Mouse (Mus musculus): ENCODE measurements around the gene Prps2. TPM values are rescaled to one million over a fixed set of nuclear protein-coding genes. Genes with fewer than 3 reads are reported as not detected.
"Not testable (repeated sequence)": the region's sequence is repeated elsewhere in the genome, so short reads cannot be mapped to it uniquely, and the experiment has no call there.

The Prps2 gene
- 10 to 100 TPM; 24.1 to 27.4 TPM for total RNA-seq (2021)
- long read RNA-seq, experiment 1, transcript Prps2-201 (7 exons, 3,699 nt) = major isoform, 22 of 23 reads
- long read RNA-seq, experiment 1, partial matches to known transcripts = 0 of 23 reads
- long read RNA-seq, experiment 1, other reads (novel, unspliced or antisense) = 1 of 23 reads
- long read RNA-seq, experiment 2, transcript Prps2-201 (7 exons, 3,699 nt) = major isoform, 15 of 22 reads
- long read RNA-seq, experiment 2, partial matches to known transcripts = 2 of 22 reads
- long read RNA-seq, experiment 2, other reads (novel, unspliced or antisense) = 5 of 22 reads

- DNase-seq (ENCODE audit: low spot score in 2 of 2) = peak; percentile 28 to 45
These were observed at the start of gene Prps2 for GRCm38 (mm10) chrX:167382047-167382853. Gene Prps2 (minus strand): TSS chrX:167382749.

GRCm38 (mm10) chrX:167417654-167418053 lies 35.1 kb upstream of the Prps2 start:
- DNase-seq (ENCODE audit: low spot score in 2 of 2) = no peak

DNA sequence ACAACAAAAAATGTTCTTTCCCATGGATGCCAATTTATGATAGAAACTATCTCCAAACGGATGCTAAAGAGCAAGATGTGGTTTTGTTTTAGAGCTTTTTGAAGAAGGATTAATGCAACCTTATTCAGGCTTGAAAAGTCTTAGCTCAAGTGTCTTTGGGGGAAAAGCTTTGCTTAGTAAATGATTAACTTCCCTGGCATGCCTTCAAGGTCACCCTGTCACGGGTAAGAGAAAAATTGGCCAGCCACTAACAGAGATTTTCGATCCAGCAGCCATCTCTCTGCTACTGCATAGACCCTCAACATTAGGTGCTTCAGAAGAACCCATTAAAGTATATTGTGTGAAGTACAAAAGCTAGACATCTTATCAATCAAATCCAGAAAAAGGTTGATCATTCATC lies 12.4 kb upstream of the Prps2 start:
- DNase-seq (ENCODE audit: low spot score in 2 of 2) = no peak

DNA sequence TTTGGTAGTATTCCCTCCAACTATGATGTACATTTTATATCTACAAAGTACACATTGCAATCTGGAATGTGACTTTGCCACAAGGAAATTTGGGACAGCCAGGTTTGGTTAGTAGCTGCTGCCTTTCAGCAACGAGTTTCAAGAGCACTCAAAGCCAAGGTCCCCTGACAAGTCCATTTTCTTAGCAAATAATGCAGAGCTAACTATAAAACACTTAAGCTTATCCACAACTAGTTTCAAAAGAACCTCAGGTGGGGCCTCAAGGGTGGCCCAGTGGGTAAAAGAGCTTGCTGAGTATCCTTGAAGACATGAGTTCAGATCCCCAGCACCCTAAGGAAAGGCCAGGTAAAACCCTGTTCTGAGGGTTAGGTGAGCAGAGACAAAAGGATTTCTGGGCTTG lies 4.1 kb upstream of the Prps2 start:
- no peak for DNase-seq (ENCODE audit: low spot score in 2 of 2)

DNA sequence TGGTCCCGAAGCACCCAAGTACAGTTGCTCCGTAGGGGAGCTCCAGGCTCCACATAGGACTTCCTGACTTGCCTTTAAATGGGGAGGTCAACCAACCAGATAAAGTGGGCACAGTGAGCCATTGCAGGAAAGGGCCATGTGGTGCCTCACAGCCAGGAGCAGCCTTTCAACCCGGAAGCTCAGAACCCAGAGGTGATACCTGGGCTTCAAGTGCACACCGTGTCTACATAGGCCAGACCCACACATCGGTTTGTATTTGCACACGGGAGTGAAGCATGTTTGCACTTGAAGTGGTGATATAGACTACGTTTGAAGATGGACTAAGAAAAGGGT lies 271 bp upstream of the Prps2 start:
- no peak for DNase-seq (ENCODE audit: low spot score in 2 of 2)

DNA sequence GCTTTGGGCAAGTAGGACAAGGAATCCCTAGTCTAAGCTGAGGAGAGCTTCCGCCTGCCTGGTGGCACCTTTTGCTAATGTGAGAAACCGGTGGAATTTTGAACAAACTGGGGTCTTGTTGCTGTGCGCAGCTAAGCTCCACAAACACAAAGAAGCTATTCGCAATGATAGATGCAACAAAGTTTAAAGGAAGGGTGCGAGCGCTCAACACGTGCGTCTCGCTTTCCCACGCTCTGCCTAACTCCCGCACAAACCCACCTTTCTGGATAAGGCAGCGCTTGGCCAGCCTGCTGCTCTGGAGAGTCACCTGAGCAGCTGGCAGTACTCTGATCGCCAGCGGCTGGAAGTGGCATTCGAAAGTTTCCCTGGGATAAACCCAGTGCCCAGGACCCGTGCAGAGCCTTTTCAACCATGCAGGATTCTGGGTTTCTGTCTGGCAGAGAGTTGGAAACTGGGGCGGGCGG lies 934 bp downstream of the Prps2 start:
- DNase-seq (ENCODE audit: low spot score in 2 of 2) = no peak

DNA sequence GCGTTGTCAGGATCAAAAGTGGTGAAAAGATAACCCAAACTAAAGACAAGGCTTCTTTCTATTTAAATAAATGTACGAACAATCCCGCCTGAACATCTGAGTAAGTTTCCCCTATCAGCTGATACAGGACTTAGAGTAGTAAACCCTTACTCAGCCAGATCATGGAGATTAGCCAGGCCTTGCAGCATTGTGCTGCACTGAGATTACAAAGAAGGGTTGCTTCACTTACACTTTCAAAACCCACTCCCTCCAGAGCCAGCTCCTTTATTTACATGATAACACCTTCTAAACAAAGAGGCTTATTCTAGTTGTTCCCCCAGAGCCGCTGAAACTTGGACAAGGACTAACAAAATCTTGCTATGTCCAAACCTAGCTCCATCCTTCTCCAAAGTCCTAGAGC lies 2.5 kb downstream of the Prps2 start:
- DNase-seq (ENCODE audit: low spot score in 2 of 2) = no peak

DNA sequence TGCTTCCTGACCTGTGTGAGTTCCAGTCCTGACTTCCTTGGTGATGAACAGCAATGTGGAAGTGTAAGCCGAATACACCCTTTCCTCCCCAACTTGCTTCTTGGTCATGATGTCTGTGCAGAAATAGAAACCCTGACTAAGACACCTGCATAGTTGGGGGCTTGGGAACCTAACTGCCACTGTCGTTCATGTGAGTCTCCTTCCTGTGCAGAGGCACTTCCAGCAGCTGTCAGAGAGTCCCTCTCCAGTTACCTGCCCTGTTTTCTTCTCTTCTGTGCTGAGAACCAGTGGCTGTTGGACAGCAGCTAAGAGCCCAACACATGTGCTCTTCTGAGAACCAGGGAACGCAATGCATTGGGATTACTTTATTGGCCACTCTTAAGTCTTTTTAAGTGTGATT lies 21.3 kb downstream of the Prps2 start:
- DNase-seq (ENCODE audit: low spot score in 2 of 2) = not testable (repeated sequence)

DNA sequence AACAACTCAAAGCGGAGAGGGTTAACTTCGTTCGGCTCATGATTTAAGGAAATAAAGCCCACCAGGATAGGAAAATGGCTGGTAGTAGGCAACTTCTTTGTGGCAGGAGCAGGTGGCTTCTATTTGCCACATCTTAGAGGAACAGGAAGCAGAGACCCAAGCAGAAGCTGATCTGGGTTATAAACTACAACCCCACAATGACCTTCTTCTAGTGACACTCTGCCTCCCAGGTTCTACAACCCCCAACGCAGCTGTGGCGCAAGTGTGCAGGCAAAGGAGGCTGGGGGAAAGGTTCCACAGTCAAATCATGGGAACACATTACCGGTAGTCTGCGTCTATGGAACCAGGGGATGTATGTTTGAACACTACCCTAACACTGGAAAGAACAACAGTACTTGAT lies 22.8 kb downstream of the Prps2 start:
- DNase-seq (ENCODE audit: low spot score in 2 of 2) = no peak

GRCm38 (mm10) chrX:167357415-167357814 lies 25.1 kb downstream of the Prps2 start:
- DNase-seq (ENCODE audit: low spot score in 2 of 2) = no peak

DNA sequence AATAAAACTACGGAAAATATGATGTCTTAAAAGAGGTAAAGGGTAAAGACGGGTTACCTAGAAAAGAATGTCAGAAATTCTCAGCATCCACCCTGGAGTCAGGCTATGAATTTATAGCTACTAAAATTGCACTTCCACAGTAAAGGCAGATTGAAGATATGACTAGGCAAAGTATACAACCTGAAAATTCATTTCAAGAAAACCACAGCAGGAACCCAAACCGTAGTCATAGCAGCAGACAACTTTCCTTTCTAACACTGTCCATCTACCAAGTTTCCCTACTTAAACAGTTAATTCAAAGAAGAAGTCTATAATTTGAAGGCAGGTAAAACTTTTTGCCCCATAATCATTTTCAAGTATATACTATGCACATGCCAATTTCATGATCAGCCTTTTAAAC lies 26.6 kb downstream of the Prps2 start:
- DNase-seq (ENCODE audit: low spot score in 2 of 2) = no peak

GRCm38 (mm10) chrX:167353617-167354016 lies 28.9 kb downstream of the Prps2 start:
- no peak for DNase-seq (ENCODE audit: low spot score in 2 of 2)

DNA sequence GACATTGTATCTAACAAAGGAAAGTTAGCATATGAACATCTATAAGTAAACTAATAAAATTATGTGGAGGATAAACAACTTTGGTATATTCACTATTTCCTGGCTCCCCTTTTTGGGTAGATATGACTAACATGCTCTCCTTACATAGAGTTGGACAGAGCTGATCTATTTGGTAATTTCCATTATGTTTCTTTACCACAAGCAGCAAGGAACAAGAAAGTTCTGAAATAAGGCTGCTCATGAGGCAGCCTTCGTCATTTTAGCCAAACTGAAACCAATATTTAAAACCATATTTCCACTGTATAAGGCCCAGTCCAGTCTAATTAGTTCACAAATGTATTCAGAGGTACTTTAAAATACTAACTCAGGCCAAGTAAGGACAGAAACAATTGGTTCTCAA lies 36.1 kb downstream of the Prps2 start:
- no peak for DNase-seq (ENCODE audit: low spot score in 2 of 2)

GRCm38 (mm10) chrX:167344356-167344755 lies 38.2 kb downstream of the Prps2 start:
- DNase-seq (ENCODE audit: low spot score in 2 of 2) = no peak

DNA sequence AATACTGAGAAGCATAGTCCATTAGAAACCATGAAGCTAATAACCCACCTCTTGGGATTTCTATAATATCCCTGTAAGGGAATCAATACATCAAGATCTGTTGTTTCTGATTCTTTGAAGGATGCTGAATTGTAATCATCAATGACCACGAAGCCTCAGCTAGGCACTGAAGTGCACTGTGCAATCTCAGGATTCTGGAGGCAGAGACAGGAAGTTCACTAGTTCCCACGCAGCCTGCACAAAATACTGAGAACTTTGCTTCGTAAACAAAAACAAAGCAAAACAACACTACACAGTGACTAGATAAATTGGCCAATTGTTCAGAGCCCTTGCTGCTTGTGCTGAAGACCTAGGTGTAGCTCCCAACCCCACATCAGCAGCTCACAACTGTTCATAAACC lies 40.7 kb downstream of the Prps2 start:
- DNase-seq (ENCODE audit: low spot score in 2 of 2) = no peak

DNA sequence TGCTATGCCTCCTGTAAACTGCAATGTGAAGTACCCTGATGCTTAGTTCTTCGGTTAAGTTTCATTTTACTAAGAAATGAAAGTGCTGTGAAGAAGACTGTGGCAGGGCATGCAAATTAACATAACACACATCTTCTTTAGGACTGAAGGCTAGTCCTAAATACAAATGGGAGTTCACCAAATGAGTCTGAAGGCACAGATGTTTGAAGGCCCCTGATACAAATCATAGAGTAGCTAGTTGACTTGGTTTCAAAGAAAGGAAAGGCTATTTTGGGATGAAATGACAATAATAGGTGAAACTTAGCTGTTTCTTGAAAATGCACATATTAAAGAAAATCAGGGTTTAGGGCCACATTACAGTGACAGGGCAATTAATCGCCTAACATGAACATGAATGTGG lies 42.4 kb downstream of the Prps2 start:
- no peak for DNase-seq (ENCODE audit: low spot score in 2 of 2)

GRCm38 (mm10) chrX:167337990-167338389 lies 44.6 kb downstream of the Prps2 start:
- DNase-seq (ENCODE audit: low spot score in 2 of 2) = no peak

DNA sequence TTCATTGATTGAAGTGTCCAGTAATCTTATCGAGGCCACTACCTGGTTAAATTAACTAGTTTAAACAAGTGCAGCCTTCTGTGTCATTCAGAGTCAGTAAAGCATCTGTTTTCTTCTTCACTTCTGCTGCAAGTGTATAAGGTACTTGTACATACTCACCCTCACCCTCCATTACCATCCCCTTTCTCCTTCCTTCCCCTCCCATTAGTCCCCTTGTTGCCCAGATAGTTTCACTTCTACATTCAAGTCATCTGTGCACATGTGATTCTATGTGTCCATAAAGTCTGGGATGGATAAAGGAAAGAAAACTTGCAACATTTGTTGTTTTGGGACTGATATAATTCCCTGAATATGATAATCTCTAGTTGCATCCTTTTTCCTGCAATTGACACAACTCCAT lies 48.0 kb downstream of the Prps2 start:
- no peak for DNase-seq (ENCODE audit: low spot score in 2 of 2)

DNA sequence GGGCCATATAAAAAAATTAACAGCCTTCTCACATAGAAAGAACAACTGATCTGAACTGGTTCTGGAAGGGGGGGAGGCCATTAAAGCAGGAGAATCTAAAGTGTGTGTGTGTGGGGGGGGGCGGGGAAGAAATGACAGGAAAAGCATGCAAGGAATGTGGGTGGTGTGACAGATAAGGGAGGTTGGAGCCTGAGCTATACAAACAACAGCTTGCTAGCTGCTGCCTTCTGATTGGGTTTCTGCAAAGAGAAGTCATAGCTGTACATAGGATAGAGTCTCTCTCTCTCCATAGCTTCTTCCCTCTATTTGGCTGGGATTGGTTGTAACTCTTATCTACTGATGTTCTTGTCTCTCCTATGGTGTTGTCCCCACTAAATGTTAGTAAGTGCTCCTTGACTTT lies 49.9 kb downstream of the Prps2 start:
- no peak for DNase-seq (ENCODE audit: low spot score in 2 of 2)

- no peak for DNase-seq (ENCODE audit: low spot score in 2 of 2)
These were observed 51.6 kb downstream of the Prps2 start for GRCm38 (mm10) chrX:167330993-167331392.

DNA sequence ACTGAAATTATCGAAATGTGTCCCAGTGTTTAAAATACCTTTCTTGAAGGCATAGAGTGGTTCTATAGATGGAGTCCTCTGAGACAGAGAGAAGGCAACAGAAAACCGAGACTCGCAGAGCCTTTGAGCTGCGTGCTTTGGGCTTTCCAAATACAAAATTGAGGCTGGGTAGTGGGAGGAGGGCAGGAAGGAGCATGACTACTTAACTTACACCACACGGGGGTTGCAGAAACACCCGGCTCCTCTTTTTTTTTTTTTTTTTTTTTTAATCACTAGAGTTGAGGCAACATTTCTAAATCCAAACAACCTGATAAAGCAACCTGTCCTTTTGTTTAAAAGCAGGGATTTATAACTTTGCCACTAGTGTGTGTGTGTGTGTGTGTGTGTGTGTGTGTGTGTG lies 52.1 kb downstream of the Prps2 start, which contains the start of gene Tlr7:
Gene Tlr7 (minus strand): TSS at position 160 of the 400 bp plus-strand sequence.
- DNase-seq (ENCODE audit: low spot score in 2 of 2) = no peak

GRCm38 (mm10) chrX:167329620-167330019 lies 52.9 kb downstream of the Prps2 start:
- DNase-seq (ENCODE audit: low spot score in 2 of 2) = no peak

DNA sequence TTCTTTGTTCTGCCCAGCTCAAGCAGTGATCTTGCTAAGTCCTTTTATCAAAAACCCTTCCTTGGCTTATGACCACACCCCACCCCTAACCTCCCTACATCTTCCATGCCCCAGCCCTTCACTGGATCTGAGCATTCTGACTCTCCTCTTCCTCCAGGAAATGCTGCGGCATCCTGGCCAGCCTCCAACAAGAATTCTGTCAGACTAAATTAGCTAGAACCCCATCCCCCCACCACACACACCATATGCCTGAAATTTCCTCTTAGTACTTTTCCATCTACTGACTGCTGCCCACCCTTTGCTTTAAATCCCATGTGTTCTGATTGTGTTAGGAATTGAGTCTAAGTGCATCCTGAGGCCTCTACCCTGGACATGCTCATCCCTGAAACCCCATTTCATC lies 53.5 kb downstream of the Prps2 start:
- DNase-seq (ENCODE audit: low spot score in 2 of 2) = peak in 1 of 2 experiments; percentile 13
